Mouse (Mus musculus): ENCODE results near the gene Sphk2.

- TF ChIP-seq POLR2A (IDR thresholded peaks at IDR 0.05; ENCODE audit: borderline replicate concordance, extremely low read depth, insufficient read depth, insufficient read length, poor library complexity, severe bottlenecking) (no peak), CTCF (IDR thresholded peaks at IDR 0.05; ENCODE audit: borderline replicate concordance, extremely low read depth, insufficient read depth, insufficient read length) (no peak)
Measured at GRCm38 (mm10) chr7:45667761-45668160, 50.0 kb downstream of the Sphk2 start.
